Mouse (Mus musculus): ENCODE measurements around the gene Akirin1. TPM values are rescaled to one million over a fixed set of nuclear protein-coding genes. Genes with fewer than 3 reads are reported as not detected.
A peak's percentile ranks its signal among the peaks of the same experiment; 100 is the strongest.

Akirin1 gene
- polyA plus RNA-seq, 1 experiment from 2014 or later = 45.4 TPM

- under 1% methylated on average over 55 of the region's 55 CpGs for WGBS
- ATAC-seq = peak; percentile 86
- H3K9ac ChIP-seq = peak overlapping the region; percentile 88
- H3K4me3 ChIP-seq (replicated peaks) = peak overlapping the region; percentile 98
- peak overlapping the region; percentile 83 for H3K4me2 ChIP-seq (replicated peaks)
- no peaks in the 10 kb centered on the region for H3K9me3 ChIP-seq
- H3K27ac ChIP-seq = peak overlapping the region; percentile 86
- no peaks in the 10 kb centered on the region for H3K27me3 ChIP-seq (replicated peaks)
- no peaks in the 10 kb centered on the region for H3K36me3 ChIP-seq
- H3K4me1 ChIP-seq (replicated peaks) = peaks cover 7% of the 10 kb centered on the region; the same call in 1 of the 2 replicates
Measured at GRCm38 (mm10) chr4:123749484-123750130, 538 bp downstream of the Akirin1 start.

GRCm38 (mm10) chr4:123748726-123749415 lies 1.3 kb downstream of the Akirin1 start:
- peaks cover 7% of the 10 kb centered on the region; the same call in 1 of the 2 replicates for H3K4me1 ChIP-seq (replicated peaks)
- H3K9me3 ChIP-seq = no peaks in the 10 kb centered on the region
- peak overlapping the region; percentile 83 for H3K4me2 ChIP-seq (replicated peaks)
- H3K9ac ChIP-seq = peak overlapping the region; percentile 88; the same call in 1 of the 2 replicates
- H3K27me3 ChIP-seq (replicated peaks) = no peaks in the 10 kb centered on the region
- H3K4me3 ChIP-seq (replicated peaks) = peak overlapping the region; percentile 98
- H3K27ac ChIP-seq = peak overlapping the region; percentile 86; the same call in 1 of the 2 replicates
- WGBS = 10% methylated on average over 10 of the region's 10 CpGs
- no peak for ATAC-seq
- H3K36me3 ChIP-seq = no peaks in the 10 kb centered on the region

GRCm38 (mm10) chr4:123745221-123745775 lies 4.8 kb downstream of the Akirin1 start:
- Histone ChIP-seq H3K36me3 (peaks cover 10% of the 10 kb centered on the region), H3K9me3 (no peaks in the 10 kb centered on the region), H3K27ac (no peak overlapping the region), H3K9ac (no peak overlapping the region), H3K4me1 (replicated peaks) (peaks cover 7% of the 10 kb centered on the region; the same call in 1 of the 2 replicates), H3K27me3 (replicated peaks) (no peaks in the 10 kb centered on the region), H3K4me2 (replicated peaks) (no peak overlapping the region), H3K4me3 (replicated peaks) (no peak overlapping the region)
- ATAC-seq = no peak
- 90% methylated on average over 4 of the region's 4 CpGs for WGBS

- ATAC-seq = no peak
- H3K4me3 ChIP-seq (replicated peaks) = no peak overlapping the region
- no peaks in the 10 kb centered on the region for H3K27me3 ChIP-seq (replicated peaks)
- H3K4me1 ChIP-seq (replicated peaks) = no peaks in the 10 kb centered on the region
- no peaks in the 10 kb centered on the region for H3K9me3 ChIP-seq
- no peak overlapping the region for H3K4me2 ChIP-seq (replicated peaks)
- 81% methylated on average over 1 of the region's 1 CpGs for WGBS
- no peak overlapping the region for H3K9ac ChIP-seq
- H3K27ac ChIP-seq = no peak overlapping the region
- peaks cover 19% of the 10 kb centered on the region for H3K36me3 ChIP-seq
Measured at GRCm38 (mm10) chr4:123742891-123743290, 7.3 kb downstream of the Akirin1 start.

GRCm38 (mm10) chr4:123738708-123739107 lies 11.4 kb downstream of the Akirin1 start:
- Histone ChIP-seq H3K27me3 (replicated peaks) (no peaks in the 10 kb centered on the region), H3K4me2 (replicated peaks) (no peak overlapping the region), H3K4me1 (replicated peaks) (no peaks in the 10 kb centered on the region), H3K4me3 (replicated peaks) (no peak overlapping the region), H3K9ac (no peak overlapping the region), H3K9me3 (no peaks in the 10 kb centered on the region), H3K36me3 (peaks cover 24% of the 10 kb centered on the region), H3K27ac (no peak overlapping the region)
- WGBS = 92% methylated on average over 4 of the region's 4 CpGs
- no peak for ATAC-seq

GRCm38 (mm10) chr4:123733532-123733931 lies 16.6 kb downstream of the Akirin1 start:
- H3K27ac ChIP-seq = no peak overlapping the region
- H3K9me3 ChIP-seq = no peaks in the 10 kb centered on the region
- H3K4me1 ChIP-seq (replicated peaks) = no peaks in the 10 kb centered on the region
- H3K36me3 ChIP-seq = peaks cover 20% of the 10 kb centered on the region
- no peaks in the 10 kb centered on the region for H3K27me3 ChIP-seq (replicated peaks)
- no peak overlapping the region for H3K4me3 ChIP-seq (replicated peaks)
- WGBS = 92% methylated on average over 9 of the region's 9 CpGs
- no peak overlapping the region for H3K9ac ChIP-seq
- no peak; the same call in 1 of the 2 replicates for ATAC-seq
- no peak overlapping the region for H3K4me2 ChIP-seq (replicated peaks)

GRCm38 (mm10) chr4:123732921-123733320 lies 17.2 kb downstream of the Akirin1 start:
- H3K9me3 ChIP-seq = no peaks in the 10 kb centered on the region

GRCm38 (mm10) chr4:123732163-123732910 lies 17.8 kb downstream of the Akirin1 start:
- Histone ChIP-seq H3K27ac (no peak overlapping the region), H3K4me3 (replicated peaks) (no peak overlapping the region), H3K4me2 (replicated peaks) (no peak overlapping the region), H3K9me3 (no peaks in the 10 kb centered on the region), H3K9ac (no peak overlapping the region), H3K36me3 (peaks cover 14% of the 10 kb centered on the region), H3K27me3 (replicated peaks) (no peaks in the 10 kb centered on the region), H3K4me1 (replicated peaks) (no peaks in the 10 kb centered on the region)
- ATAC-seq = no peak
- WGBS = 86% methylated on average over 4 of the region's 4 CpGs

More at GRCm38 (mm10) chr4:123732921-123733320, 17.2 kb downstream of the Akirin1 start:
- Histone ChIP-seq H3K27me3 (replicated peaks) (no peaks in the 10 kb centered on the region), H3K9ac (no peak overlapping the region), H3K4me3 (replicated peaks) (no peak overlapping the region), H3K27ac (no peak overlapping the region), H3K4me2 (replicated peaks) (no peak overlapping the region), H3K4me1 (replicated peaks) (no peaks in the 10 kb centered on the region), H3K36me3 (peaks cover 14% of the 10 kb centered on the region)
- ATAC-seq = no peak
- WGBS = 86% methylated on average over 2 of the region's 2 CpGs

GRCm38 (mm10) chr4:123721761-123722160 lies 28.4 kb downstream of the Akirin1 start:
- ATAC-seq = no peak
- H3K4me2 ChIP-seq (replicated peaks) = no peak overlapping the region
- H3K36me3 ChIP-seq = no peaks in the 10 kb centered on the region
- H3K4me1 ChIP-seq (replicated peaks) = no peaks in the 10 kb centered on the region
- H3K9me3 ChIP-seq = no peaks in the 10 kb centered on the region
- no peak overlapping the region for H3K27ac ChIP-seq
- WGBS = 80% methylated on average over 4 of the region's 4 CpGs
- no peaks in the 10 kb centered on the region for H3K27me3 ChIP-seq (replicated peaks)
- H3K9ac ChIP-seq = no peak overlapping the region
- no peak overlapping the region for H3K4me3 ChIP-seq (replicated peaks)

GRCm38 (mm10) chr4:123718434-123718780 lies 31.7 kb downstream of the Akirin1 start:
- Histone ChIP-seq H3K9me3 (no peaks in the 10 kb centered on the region), H3K36me3 (0 out of 2 replicates have a peak, but pooled peaks cover 2% of the 10 kb centered on the region), H3K27me3 (replicated peaks) (no peaks in the 10 kb centered on the region), H3K4me2 (replicated peaks) (peak overlapping the region; percentile 67), H3K4me1 (replicated peaks) (no peaks in the 10 kb centered on the region), H3K4me3 (replicated peaks) (peak overlapping the region; percentile 70), H3K9ac (peak overlapping the region; percentile 62), H3K27ac (no peak overlapping the region)
- ATAC-seq = peak; percentile 70
- WGBS = 16% methylated on average over 7 of the region's 7 CpGs

- H3K9me3 ChIP-seq = no peaks in the 10 kb centered on the region
- no peaks in the 10 kb centered on the region for H3K27me3 ChIP-seq (replicated peaks)
- peak within 1 kb of the TSS; percentile 44; the same call in 1 of the 2 replicates for H3K27ac ChIP-seq
- 0 out of 2 replicates have a peak, but pooled peaks cover 2% of the 10 kb centered on the region for H3K36me3 ChIP-seq
- no peaks in the 10 kb centered on the region for H3K4me1 ChIP-seq (replicated peaks)
- H3K9ac ChIP-seq = peak within 1 kb of the TSS; percentile 81
- under 1% methylated on average over 40 of the region's 40 CpGs for WGBS
- H3K4me3 ChIP-seq (replicated peaks) = peak within 1 kb of the TSS; percentile 70
- ATAC-seq = peak; percentile 100
- peak within 1 kb of the TSS; percentile 67 for H3K4me2 ChIP-seq (replicated peaks)
Measured at GRCm38 (mm10) chr4:123717574-123718433, 32.3 kb downstream of the Akirin1 start, which contains the start of gene Ndufs5. Gene Ndufs5, minus strand, starts transcription at chr4:123718202.

Measured in intestine, embryonic 15.5 days (tissue).